Mouse (Mus musculus): ENCODE data around the gene Hdgf. TPM values are rescaled to one million over a fixed set of nuclear protein-coding genes. Genes with fewer than 3 reads are reported as not detected.

The Hdgf gene
- polyA plus RNA-seq, 1 experiment, result 1,011 TPM

GRCm38 (mm10) chr3:87909381-87909780 lies 3.3 kb downstream of the Hdgf start:
- peak overlapping the region; percentile 91 for H3K4me3 ChIP-seq (replicated peaks)
- H3K36me3 ChIP-seq (replicated peaks; ENCODE audit: low read length), result peaks cover 38% of the 10 kb centered on the region
- H3K27me3 ChIP-seq (replicated peaks), result no peaks in the 10 kb centered on the region
- no peaks in the 10 kb centered on the region for H3K9me3 ChIP-seq
- TF ChIP-seq FLI1 (IDR thresholded peaks at IDR 0.05; ENCODE audit: low read length), result no peak
- TF ChIP-seq GATA1 (IDR thresholded peaks at IDR 0.05; ENCODE audit: borderline replicate concordance, low read length), result no peak
- peaks cover 76% of the 10 kb centered on the region for H3K4me1 ChIP-seq

- peak overlapping the region; percentile 91 for H3K4me3 ChIP-seq (replicated peaks)
- H3K4me1 ChIP-seq, result peaks cover 78% of the 10 kb centered on the region
- H3K9me3 ChIP-seq, result no peaks in the 10 kb centered on the region
- peaks cover 43% of the 10 kb centered on the region for H3K36me3 ChIP-seq (replicated peaks; ENCODE audit: low read length)
- no peaks in the 10 kb centered on the region for H3K27me3 ChIP-seq (replicated peaks)
- TF ChIP-seq GATA1 (IDR thresholded peaks at IDR 0.05; ENCODE audit: borderline replicate concordance, low read length) (no peak), FLI1 (IDR thresholded peaks at IDR 0.05; ENCODE audit: low read length) (no peak)
Observed at GRCm38 (mm10) chr3:87909874-87910273, 3.8 kb downstream of the Hdgf start.

- H3K36me3 ChIP-seq (replicated peaks; ENCODE audit: low read length), result peaks cover 50% of the 10 kb centered on the region
- peak overlapping the region; percentile 91 for H3K4me3 ChIP-seq (replicated peaks)
- no peaks in the 10 kb centered on the region for H3K27me3 ChIP-seq (replicated peaks)
- TF ChIP-seq GATA1 (IDR thresholded peaks at IDR 0.05; ENCODE audit: borderline replicate concordance, low read length) (no peak), FLI1 (IDR thresholded peaks at IDR 0.05; ENCODE audit: low read length) (no peak)
- H3K9me3 ChIP-seq, result no peaks in the 10 kb centered on the region
- peaks cover 78% of the 10 kb centered on the region for H3K4me1 ChIP-seq
Observed at GRCm38 (mm10) chr3:87910573-87911141, 4.5 kb downstream of the Hdgf start.

GRCm38 (mm10) chr3:87913491-87913890 lies 7.4 kb downstream of the Hdgf start:
- Histone ChIP-seq H3K4me3 (replicated peaks) (no peak overlapping the region), H3K4me1 (peaks cover 76% of the 10 kb centered on the region), H3K27me3 (replicated peaks) (no peaks in the 10 kb centered on the region), H3K9me3 (no peaks in the 10 kb centered on the region), H3K36me3 (replicated peaks; ENCODE audit: low read length) (peaks cover 71% of the 10 kb centered on the region)
- TF ChIP-seq GATA1 (IDR thresholded peaks at IDR 0.05; ENCODE audit: borderline replicate concordance, low read length) (no peak), FLI1 (IDR thresholded peaks at IDR 0.05; ENCODE audit: low read length) (no peak)

GRCm38 (mm10) chr3:87913891-87914290 lies 7.8 kb downstream of the Hdgf start:
- Histone ChIP-seq H3K4me1 (peaks cover 76% of the 10 kb centered on the region), H3K36me3 (replicated peaks; ENCODE audit: low read length) (peaks cover 73% of the 10 kb centered on the region), H3K4me3 (replicated peaks) (no peak overlapping the region)

GRCm38 (mm10) chr3:87916990-87917389 lies 10.9 kb downstream of the Hdgf start:
- Histone ChIP-seq H3K4me1 (peaks cover 67% of the 10 kb centered on the region), H3K4me3 (replicated peaks) (no peak overlapping the region), H3K36me3 (replicated peaks; ENCODE audit: low read length) (peaks cover 69% of the 10 kb centered on the region), H3K27me3 (replicated peaks) (no peaks in the 10 kb centered on the region), H3K9me3 (no peaks in the 10 kb centered on the region)
- no peak for TF ChIP-seq GATA1 (IDR thresholded peaks at IDR 0.05; ENCODE audit: borderline replicate concordance, low read length)
- no peak for TF ChIP-seq FLI1 (IDR thresholded peaks at IDR 0.05; ENCODE audit: low read length)

More at GRCm38 (mm10) chr3:87913891-87914290, 7.8 kb downstream of the Hdgf start:
- no peaks in the 10 kb centered on the region for H3K9me3 ChIP-seq
- no peak for TF ChIP-seq GATA1 (IDR thresholded peaks at IDR 0.05; ENCODE audit: borderline replicate concordance, low read length)
- TF ChIP-seq FLI1 (IDR thresholded peaks at IDR 0.05; ENCODE audit: low read length), result no peak
- no peaks in the 10 kb centered on the region for H3K27me3 ChIP-seq (replicated peaks)

GRCm38 (mm10) chr3:87918551-87918950 lies 12.4 kb downstream of the Hdgf start:
- TF ChIP-seq FLI1 (IDR thresholded peaks at IDR 0.05; ENCODE audit: low read length) (no peak), GATA1 (IDR thresholded peaks at IDR 0.05; ENCODE audit: borderline replicate concordance, low read length) (no peak)
- Histone ChIP-seq H3K4me3 (replicated peaks) (peak overlapping the region; percentile 94), H3K9me3 (no peaks in the 10 kb centered on the region), H3K4me1 (peaks cover 54% of the 10 kb centered on the region), H3K36me3 (replicated peaks; ENCODE audit: low read length) (peaks cover 69% of the 10 kb centered on the region), H3K27me3 (replicated peaks) (no peaks in the 10 kb centered on the region)

- Histone ChIP-seq H3K36me3 (replicated peaks; ENCODE audit: low read length) (peaks cover 69% of the 10 kb centered on the region), H3K4me3 (replicated peaks) (peak within 1 kb of the TSS; percentile 94), H3K27me3 (replicated peaks) (no peaks in the 10 kb centered on the region), H3K4me1 (peaks cover 45% of the 10 kb centered on the region), H3K9me3 (no peaks in the 10 kb centered on the region)
- TF ChIP-seq GATA1 (IDR thresholded peaks at IDR 0.05; ENCODE audit: borderline replicate concordance, low read length) (no peak), FLI1 (IDR thresholded peaks at IDR 0.05; ENCODE audit: low read length) (no peak)
Observed at GRCm38 (mm10) chr3:87919336-87920108, 13.4 kb downstream of the Hdgf start, which contains the start of gene Mrpl24. TSS of gene Mrpl24 (plus strand) at chr3:87919506.

GRCm38 (mm10) chr3:87920270-87920943 lies 14.3 kb downstream of the Hdgf start:
- H3K4me1 ChIP-seq, result peaks cover 42% of the 10 kb centered on the region
- peak overlapping the region; percentile 94 for H3K4me3 ChIP-seq (replicated peaks)
- peaks cover 69% of the 10 kb centered on the region for H3K36me3 ChIP-seq (replicated peaks; ENCODE audit: low read length)
- H3K9me3 ChIP-seq, result no peaks in the 10 kb centered on the region
- TF ChIP-seq FLI1 (IDR thresholded peaks at IDR 0.05; ENCODE audit: low read length) (no peak), GATA1 (IDR thresholded peaks at IDR 0.05; ENCODE audit: borderline replicate concordance, low read length) (no peak)
- H3K27me3 ChIP-seq (replicated peaks), result no peaks in the 10 kb centered on the region
